Comparison of ENCODE assay signal across 8 mouse cellular contexts in the genomic region with DNA sequence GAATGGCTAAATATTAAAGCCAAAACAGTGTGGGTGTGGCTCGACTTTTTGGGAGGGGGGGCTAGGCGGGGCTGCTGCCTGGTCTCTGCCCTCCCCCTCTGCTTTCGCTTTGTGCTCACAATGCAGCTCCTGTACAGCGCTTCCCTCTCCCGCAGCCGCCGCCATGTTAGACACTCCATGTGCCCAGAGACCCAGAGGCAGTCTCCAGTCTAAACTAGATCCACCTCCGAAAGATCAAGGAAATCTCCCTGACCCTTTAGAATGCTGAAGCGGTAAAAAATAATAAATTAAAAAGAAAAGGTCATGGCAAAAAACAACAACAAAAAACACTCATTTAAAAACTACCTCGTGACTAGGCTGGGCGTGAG. TPM values are rescaled to one million over a fixed set of nuclear protein-coding genes. Genes with fewer than 3 reads are reported as not detected.
DNase-seq lines count a peak whose midpoint lies in the region; ATAC-seq and TF ChIP-seq lines count a peak whose summit lies in the region.

No protein-coding gene starts in this region.

- H3K36me3 ChIP-seq in MEL (ENCODE audit: control insufficient read depth in 1 of 2, insufficient read depth in 2 of 2, low read length in 2 of 2): peaks cover 28 to 40% of the 10 kb centered on the region in 2 experiments
- H3K36me3 ChIP-seq in lung, embryonic 15.5 days: peaks cover 29% of the 10 kb centered on the region
- H3K36me3 ChIP-seq in thymus, adult 2 months (ENCODE audit: control insufficient read depth, insufficient read depth, low read length): peaks cover 19% of the 10 kb centered on the region

- H3K27ac ChIP-seq in MEL (ENCODE audit: control insufficient read depth, low read depth, low read length): peak overlapping the region; percentile 94
- H3K27ac ChIP-seq in lung, embryonic 15.5 days: peak overlapping the region; percentile 100
- peak overlapping the region; percentile 82; the same call in 1 of the 2 replicates for H3K27ac ChIP-seq in olfactory bulb, adult 2 months (ENCODE audit: insufficient read depth, low read depth, low read length)
- H3K27ac ChIP-seq in thymus, adult 2 months (ENCODE audit: control insufficient read depth, insufficient read depth, low read length): peak overlapping the region; percentile 89

- no peak for TF ChIP-seq RAD21 in MEL (IDR thresholded peaks at IDR 0.05; ENCODE audit: low read depth, low read length)

- H3K9me3 ChIP-seq in MEL (replicated peaks; ENCODE audit: insufficient read depth, low read length): no peaks in the 10 kb centered on the region
- H3K9me3 ChIP-seq in lung, embryonic 15.5 days: no peaks in the 10 kb centered on the region

- peak; percentile 69; the same call in 1 of the 2 replicates for ATAC-seq in lung, embryonic 15.5 days (ENCODE audit: borderline replicate concordance, extremely low read depth, low FRiP score, low TSS enrichment)

- peaks cover 49% of the 10 kb centered on the region for H3K79me2 ChIP-seq in MEL (ENCODE audit: control insufficient read depth, insufficient read depth, low read length, poor library complexity)

- peak overlapping the region; percentile 62 for H3K4me2 ChIP-seq in lung, embryonic 15.5 days

- peak overlapping the region; percentile 63 to 79 for H3K4me3 ChIP-seq in MEL (ENCODE audit: control insufficient read depth in 1 of 2, insufficient read depth in 1 of 2, low read depth in 2 of 2, low read length in 2 of 2)
- H3K4me3 ChIP-seq in lung, embryonic 15.5 days: peak overlapping the region; percentile 98
- peak overlapping the region; percentile 87 for H3K4me3 ChIP-seq in olfactory bulb, adult 2 months (ENCODE audit: insufficient read depth, low read depth, low read length)
- H3K4me3 ChIP-seq in thymus, adult 2 months (ENCODE audit: control insufficient read depth, insufficient read depth, low read length): peak overlapping the region; percentile 93

- DNase-seq in MEL (ENCODE audit: low read depth, low spot score): peak; percentile 89
- peak; percentile 34 for DNase-seq in cerebellum, adult 8-10 months
- DNase-seq in forelimb bud, embryonic 11.5 days (ENCODE audit: low read depth, low spot score): peak; percentile 76
- peak; percentile 79 for DNase-seq in heart, postnatal 4 days
- peak; percentile 19 to 31 for DNase-seq in layer of hippocampus, adult 8-10 months (ENCODE audit: low spot score in 2 of 2)
- peak; percentile 82 for DNase-seq in thymus, adult 2 months

- TF ChIP-seq EP300 in MEL (IDR thresholded peaks at IDR 0.05; ENCODE audit: low read depth in 1 of 2, low read length in 2 of 2): 0 out of 4 replicates have a peak, but pooled peaks of 1 of the 2 experiments have one; percentile 2

- peak overlapping the region; percentile 100 for H3K9ac ChIP-seq in MEL (ENCODE audit: control insufficient read depth, low read depth, low read length, poor library complexity, severe bottlenecking)
- H3K9ac ChIP-seq in lung, embryonic 15.5 days: peak overlapping the region; percentile 84

- H3K27me3 ChIP-seq in MEL (ENCODE audit: control insufficient read depth in 1 of 2, insufficient read depth in 2 of 2, low read length in 2 of 2): no peaks in the 10 kb centered on the region
- no peaks in the 10 kb centered on the region for H3K27me3 ChIP-seq in lung, embryonic 15.5 days
- no peaks in the 10 kb centered on the region for H3K27me3 ChIP-seq in thymus, adult 2 months (ENCODE audit: control insufficient read depth, insufficient read depth, low read length)

- no peak for TF ChIP-seq CTCF in MEL (IDR thresholded peaks at IDR 0.05 in 2 of 3, conservative IDR thresholded peaks at IDR 0.05 in 1 of 3; ENCODE audit: control insufficient read depth in 1 of 3, insufficient read depth in 1 of 3, low read depth in 2 of 3, low read length in 3 of 3, poor library complexity in 1 of 3, severe bottlenecking in 1 of 3)
- no peak for TF ChIP-seq CTCF in olfactory bulb, adult 2 months (IDR thresholded peaks at IDR 0.05; ENCODE audit: insufficient read depth, low read depth, low read length)
- no peak for TF ChIP-seq CTCF in thymus, adult 2 months (IDR thresholded peaks at IDR 0.05; ENCODE audit: borderline replicate concordance, control insufficient read depth, extremely low read depth, insufficient read depth, low read length, poor library complexity)

- WGBS in lung, embryonic 15.5 days: 0% methylated on average over 11 of the region's 11 CpGs
- WGBS in olfactory bulb, adult 2 months: under 1% methylated on average over 11 of the region's 11 CpGs
- 1% methylated on average over 11 of the region's 11 CpGs for WGBS in thymus, adult 2 months

- TF ChIP-seq POLR2A in MEL (IDR thresholded peaks at IDR 0.05; ENCODE audit: control insufficient read depth in 1 of 2, insufficient read depth in 1 of 2, low read depth in 1 of 2, low read length in 2 of 2, poor library complexity in 1 of 2): peak in 1 of 2 experiments; percentile 81; a peak in 2 of 4 replicates
- no peak for TF ChIP-seq POLR2A in olfactory bulb, adult 2 months (IDR thresholded peaks at IDR 0.05; ENCODE audit: insufficient read depth, low read depth, low read length)
- no peak for TF ChIP-seq POLR2A in thymus, adult 2 months (IDR thresholded peaks at IDR 0.05; ENCODE audit: control insufficient read depth, extremely low read depth, insufficient read depth, low read length, poor library complexity)

- peaks cover 6 to 9% of the 10 kb centered on the region in 2 experiments; a peak in 3 of 4 replicates for H3K4me1 ChIP-seq in MEL (ENCODE audit: control insufficient read depth in 1 of 2, insufficient read depth in 2 of 2, low read length in 2 of 2)
- peaks cover 21% of the 10 kb centered on the region for H3K4me1 ChIP-seq in lung, embryonic 15.5 days
- peaks cover 2% of the 10 kb centered on the region; the same call in 1 of the 2 replicates for H3K4me1 ChIP-seq in olfactory bulb, adult 2 months (ENCODE audit: control insufficient read depth, insufficient read depth, low read length)
- H3K4me1 ChIP-seq in thymus, adult 2 months (replicated peaks; ENCODE audit: control insufficient read depth, insufficient read depth, low read length): peaks cover 2% of the 10 kb centered on the region; the same call in 1 of the 2 replicates

TF ChIP-seq in MEL, 35 proteins besides CTCF, POLR2A, EP300 and RAD21 (continues in another document):
- TF ChIP-seq ZC3H11A (IDR thresholded peaks at IDR 0.05; ENCODE audit: low read depth, low read length) (no peak), POLR2AphosphoS2 (IDR thresholded peaks at IDR 0.05; ENCODE audit: low read length) (peak; percentile 66), E2F4 (IDR thresholded peaks at IDR 0.05; ENCODE audit: borderline replicate concordance, low read depth, low read length) (no peak), GABPA (IDR thresholded peaks at IDR 0.05; ENCODE audit: low read depth, low read length) (no peak), USF1 (IDR thresholded peaks at IDR 0.05; ENCODE audit: low read depth, low read length) (no peak), BHLHE40 (IDR thresholded peaks at IDR 0.05; ENCODE audit: borderline replicate concordance, low read depth, low read length) (no peak), GATA1 (IDR thresholded peaks at IDR 0.05; ENCODE audit: low read depth, low read length) (no peak), ETS1 (IDR thresholded peaks at IDR 0.05; ENCODE audit: low read depth, low read length) (peak; percentile 41; the same call in 1 of the 2 replicates), ZNF384 (IDR thresholded peaks at IDR 0.05; ENCODE audit: low read depth, low read length) (no peak), UBTF (IDR thresholded peaks at IDR 0.05; ENCODE audit: borderline replicate concordance, insufficient read depth, low read depth, low read length) (no peak), MAZ (IDR thresholded peaks at IDR 0.05; ENCODE audit: low read depth, low read length) (peak; percentile 67; the same call in 1 of the 2 replicates), MYB (IDR thresholded peaks at IDR 0.05; ENCODE audit: low read depth, low read length) (no peak), TAL1 (IDR thresholded peaks at IDR 0.05; ENCODE audit: low read length) (no peak), USF2 (IDR thresholded peaks at IDR 0.05; ENCODE audit: borderline replicate concordance in 1 of 2, insufficient read depth in 1 of 2, low read depth in 1 of 2, low read length in 2 of 2) (no peak), CHD2 (IDR thresholded peaks at IDR 0.05; ENCODE audit: low read length) (no peak), MYC (IDR thresholded peaks at IDR 0.05; ENCODE audit: low read depth, low read length) (peak; percentile 98), MEF2A (IDR thresholded peaks at IDR 0.05; ENCODE audit: extremely low read depth, insufficient replicate concordance, low read depth, low read length, poor library complexity, severe bottlenecking) (no peak), MAX (IDR thresholded peaks at IDR 0.05; ENCODE audit: low read length) (peak; percentile 92), MAFK (IDR thresholded peaks at IDR 0.05; ENCODE audit: borderline replicate concordance, low read depth, low read length) (no peak), POLR2AphosphoS5 (IDR thresholded peaks at IDR 0.05; ENCODE audit: borderline replicate concordance, low read depth, low read length) (no peak), KAT2A (conservative IDR thresholded peaks at IDR 0.05; ENCODE audit: low read depth, low read length) (no peak), JUND (IDR thresholded peaks at IDR 0.05; ENCODE audit: low read depth, low read length) (no peak)

RNA-seq across cellular contexts. Expression of gene Caprin1, which starts 1.6 kb away (rescaled TPM):
- total RNA-seq in MEL (2012; rRNA removed): 209 and 234 TPM in 2 replicates
- polyA plus RNA-seq in MEL (2012; ENCODE audit: insufficient read depth in 1 of 2, insufficient read length in 2 of 2, low read depth in 1 of 2, low replicate concordance in 2 of 2, missing spikeins in 1 of 2): 100 to 1,000 TPM; 239 to 426 TPM
- total RNA-seq in heart, postnatal 4 days (2021): 100 to 1,000 TPM; 262 to 265 TPM
- total RNA-seq in layer of hippocampus, adult 8-10 months (2022): 100 to 1,000 TPM; 280 to 296 (median 288) TPM
- polyA plus RNA-seq in lung, embryonic 15.5 days (2015; fragmentation: Nextera tagmentation; extraction: Ambion mirVana): 311 and 317 TPM in 2 replicates
- polyA plus RNA-seq in olfactory bulb, adult 2 months (2012; ENCODE audit: insufficient read depth, insufficient read length, low replicate concordance, missing spikeins): 392 TPM in 1 of 2 replicates, not detected in the other
- polyA plus RNA-seq in thymus, adult 2 months (2012; rRNA removed): 182 and 242 TPM in 2 replicates

RNA-seq across cellular contexts. Expression of gene Nat10, which starts 34.8 kb away (rescaled TPM):
- total RNA-seq in MEL (2012; rRNA removed): 53.9 and 74.7 TPM in 2 replicates
- polyA plus RNA-seq in MEL (2012; ENCODE audit: insufficient read depth in 1 of 2, insufficient read length in 2 of 2, low read depth in 1 of 2, low replicate concordance in 2 of 2, missing spikeins in 1 of 2): 100 to 1,000 TPM in 1 of 2 experiments, not detected in 1; 107 TPM
- total RNA-seq in heart, postnatal 4 days (2021): 10 to 100 TPM; 25.8 to 26.0 TPM
- total RNA-seq in layer of hippocampus, adult 8-10 months (2022): 10 to 100 TPM; 34.9 to 45.8 (median 37.0) TPM
- 23.7 and 24.8 TPM in 2 replicates for polyA plus RNA-seq in lung, embryonic 15.5 days (2015; fragmentation: Nextera tagmentation; extraction: Ambion mirVana)
- not detected in 2 replicates for polyA plus RNA-seq in olfactory bulb, adult 2 months (2012; ENCODE audit: insufficient read depth, insufficient read length, low replicate concordance, missing spikeins)
- 70.1 and 80.2 TPM in 2 replicates for polyA plus RNA-seq in thymus, adult 2 months (2012; rRNA removed)

Comparison
In these comparisons a context has a peak if more than half of its experiments do, and no peak if none do; other contexts are left out.
1. Peak in every context shown above with its lines: DNase-seq, ATAC-seq, H3K4me3 ChIP-seq and H3K27ac ChIP-seq.
2. DNase-seq: peak in every context shown above with its lines; median percentile 89 in MEL; 82 in thymus, adult 2 months; 79 in heart, postnatal 4 days; 76 in forelimb bud, embryonic 11.5 days; 34 in cerebellum, adult 8-10 months; 25 in layer of hippocampus, adult 8-10 months.